Mouse (Mus musculus) hindbrain, embryonic 16.5 days (tissue): Measurements from ENCODE around the gene Vps45. TPM values are rescaled to one million over a fixed set of nuclear protein-coding genes. Genes with fewer than 3 reads are reported as not detected.
"Not testable (repeated sequence)": the region's sequence is repeated elsewhere in the genome, so short reads cannot be mapped to it uniquely, and the experiment has no call there.

Experiments
- ATAC-seq: fragments of 200-750 bp; cut with Nextera tagmentation; 2 replicates; pipeline ENCODE4 v1.8.0; 2017; ENCODE audit warnings: moderate TSS enrichment, moderate library complexity
- H3K27ac ChIP-seq: fragments of 300-500 bp; sonication (generic); 2 replicates; pipeline ENCODE4 v1.5.1; 2014; ENCODE audit warnings: low read depth, mild to moderate bottlenecking, control low read depth, low read length, moderate library complexity
- H3K27me3 ChIP-seq: fragments of 300-500 bp; sonication (generic); replicated peaks from 2 replicates; pipeline ENCODE4 v1.6.1; 2014; ENCODE audit warnings: low read length; ENCODE audit not compliant: control insufficient read depth, insufficient read depth
- H3K36me3 ChIP-seq: fragments of 300-500 bp; sonication (generic); 2 replicates; pipeline ENCODE4 v1.6.1; 2014; ENCODE audit warnings: mild to moderate bottlenecking, low read length, moderate library complexity, mixed read lengths; ENCODE audit not compliant: control insufficient read depth, insufficient read depth
- H3K4me1 ChIP-seq: fragments of 300-500 bp; sonication (generic); 2 replicates; pipeline ENCODE4 v1.6.1; 2014; ENCODE audit warnings: low read depth, low read length; ENCODE audit not compliant: control insufficient read depth, insufficient read depth
- H3K4me2 ChIP-seq: fragments of 300-500 bp; sonication (generic); 2 replicates; pipeline ENCODE4 v1.6.1; 2014; ENCODE audit warnings: mild to moderate bottlenecking, low read length, control low read depth, moderate library complexity
- H3K4me3 ChIP-seq: fragments of 300-500 bp; sonication (generic); 2 replicates; pipeline ENCODE4 v1.5.1; 2014; ENCODE audit warnings: mild to moderate bottlenecking, low read length, control low read depth, moderate library complexity
- H3K9ac ChIP-seq: fragments of 300-500 bp; sonication (generic); 2 replicates; pipeline ENCODE4 v1.6.1; 2014; ENCODE audit warnings: low read depth, mild to moderate bottlenecking, control low read depth, low read length, moderate library complexity
- H3K9me3 ChIP-seq: fragments of 300-500 bp; sonication (generic); 2 replicates; pipeline ENCODE4 v1.6.1; 2014; ENCODE audit warnings: mild to moderate bottlenecking, low read length, moderate library complexity; ENCODE audit not compliant: control insufficient read depth
- WGBS: fragments of 180-500 bp; shearing (Covaris S2); extraction: QIAGEN DNeasy Blood & Tissue Kit; methylation state at CpG from one replicate; pipeline ENCODE4 v1.1.7; 2014; 5-methylcytosine and 5-hydroxymethylcytosine counted together
- polyA plus RNA-seq: library from polyadenylated mRNA; unstranded; fragments of >200 nt; fragmentation: Nextera tagmentation; extraction: Ambion mirVana; gene quantifications from 2 replicates; pipeline ENCODE4 v1.2.1, GENCODE M21; 2015

Gene Vps45
- polyA plus RNA-seq, 1 experiment from 2014 or later, result 60.8 TPM

GRCm38 (mm10) chr3:96051186-96051585, 7.1 kb downstream of the Vps45 start:
- no peak overlapping the region for H3K4me2 ChIP-seq
- H3K27ac ChIP-seq, result no peak overlapping the region
- H3K9ac ChIP-seq, result no peak overlapping the region
- H3K9me3 ChIP-seq, result no peaks in the 10 kb centered on the region
- peaks cover 9% of the 10 kb centered on the region for H3K36me3 ChIP-seq
- no peak for ATAC-seq
- no peaks in the 10 kb centered on the region for H3K27me3 ChIP-seq
- no peak overlapping the region for H3K4me3 ChIP-seq
- 82% methylated on average over 4 of the region's 4 CpGs for WGBS
- H3K4me1 ChIP-seq, result no peaks in the 10 kb centered on the region

- WGBS, result 60% methylated on average over 7 of the region's 7 CpGs
- H3K9ac ChIP-seq, result no peak overlapping the region
Observed at GRCm38 (mm10) chr3:96050779-96051178, 7.5 kb downstream of the Vps45 start.

DNA sequence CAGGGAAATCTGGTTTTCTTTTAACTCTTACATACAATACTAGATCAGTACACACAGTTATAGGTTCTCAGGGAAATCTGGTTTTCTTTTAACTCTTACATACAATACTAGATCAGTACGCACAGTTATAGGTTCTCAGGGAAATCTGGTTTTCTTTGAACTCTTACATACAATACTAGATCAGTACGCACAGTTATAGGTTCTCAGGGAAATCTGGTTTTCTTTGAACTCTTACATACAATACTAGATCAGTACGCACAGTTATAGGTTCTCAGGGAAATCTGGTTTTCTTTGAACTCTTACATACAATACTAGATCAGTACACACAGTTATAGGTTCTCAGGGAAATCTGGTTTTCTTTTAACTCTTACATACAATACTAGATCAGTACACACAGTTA, 13.7 kb downstream of the Vps45 start:
- not testable (repeated sequence) for H3K9me3 ChIP-seq, H3K9ac ChIP-seq, H3K4me3 ChIP-seq, ATAC-seq, H3K27ac ChIP-seq, H3K27me3 ChIP-seq, H3K4me2 ChIP-seq, H3K4me1 ChIP-seq
- 88% methylated on average over 3 of the region's 3 CpGs for WGBS
- H3K36me3 ChIP-seq, result peaks cover 15% of the 10 kb centered on the region

More at GRCm38 (mm10) chr3:96050779-96051178, 7.5 kb downstream of the Vps45 start:
- no peak for ATAC-seq
- Histone ChIP-seq H3K4me2 (no peak overlapping the region), H3K36me3 (peaks cover 12% of the 10 kb centered on the region), H3K4me3 (no peak overlapping the region), H3K4me1 (no peaks in the 10 kb centered on the region), H3K27me3 (no peaks in the 10 kb centered on the region), H3K9me3 (no peaks in the 10 kb centered on the region), H3K27ac (no peak overlapping the region)

DNA sequence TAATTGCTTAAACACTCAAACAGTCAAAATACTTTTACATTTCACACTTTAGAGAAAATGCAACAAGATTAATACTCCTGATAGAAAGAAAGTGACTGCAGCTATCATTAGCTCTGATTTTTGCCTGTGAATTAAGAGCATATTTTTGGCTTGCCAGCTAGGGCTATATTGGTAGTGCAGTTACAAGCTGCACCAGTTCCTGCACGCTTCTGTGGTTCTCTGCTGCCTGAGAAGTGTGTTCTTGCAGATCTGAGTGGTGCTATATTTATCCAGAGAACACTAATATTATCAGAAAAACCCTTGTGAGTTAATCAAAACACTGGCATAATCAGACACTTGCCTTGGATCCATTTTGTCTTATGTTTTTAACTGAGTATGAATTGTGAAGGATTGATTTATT, 15.2 kb downstream of the Vps45 start:
- no peaks in the 10 kb centered on the region for H3K27me3 ChIP-seq
- H3K9ac ChIP-seq, result no peak overlapping the region
- H3K36me3 ChIP-seq, result peaks cover 15% of the 10 kb centered on the region
- no peak overlapping the region for H3K4me3 ChIP-seq
- 96% methylated on average over 1 of the region's 1 CpGs for WGBS
- H3K9me3 ChIP-seq, result no peaks in the 10 kb centered on the region
- H3K27ac ChIP-seq, result no peak overlapping the region
- no peak for ATAC-seq
- H3K4me1 ChIP-seq, result no peaks in the 10 kb centered on the region
- no peak overlapping the region for H3K4me2 ChIP-seq

DNA sequence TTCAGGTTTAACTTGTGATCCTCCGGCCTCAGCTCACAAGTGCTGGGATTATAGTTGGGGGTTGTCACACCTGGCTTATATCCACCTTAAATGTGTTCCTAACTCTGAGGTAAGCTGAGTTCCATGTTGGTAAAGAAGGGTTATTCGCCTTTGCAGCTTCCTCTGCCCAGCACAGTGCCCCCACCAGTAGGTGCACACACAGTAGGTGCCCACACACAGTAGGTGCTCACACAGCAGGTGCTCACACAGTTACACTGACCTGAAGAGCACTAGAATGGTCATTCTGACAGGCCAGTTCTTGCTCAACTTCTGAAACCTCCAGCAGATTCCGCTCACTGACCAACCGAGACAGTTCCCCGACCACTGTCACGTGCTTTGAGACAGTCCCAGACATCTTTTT, 17.2 kb downstream of the Vps45 start:
- Histone ChIP-seq H3K4me3 (no peak overlapping the region), H3K9me3 (no peaks in the 10 kb centered on the region), H3K4me1 (no peaks in the 10 kb centered on the region), H3K36me3 (peaks cover 11% of the 10 kb centered on the region), H3K4me2 (no peak overlapping the region), H3K9ac (no peak overlapping the region), H3K27ac (no peak overlapping the region), H3K27me3 (no peaks in the 10 kb centered on the region)
- ATAC-seq, result no peak
- WGBS, result 97% methylated on average over 6 of the region's 6 CpGs

GRCm38 (mm10) chr3:96040663-96041006, 17.6 kb downstream of the Vps45 start:
- Histone ChIP-seq H3K27me3 (no peaks in the 10 kb centered on the region), H3K9ac (no peak overlapping the region), H3K27ac (no peak overlapping the region), H3K4me3 (no peak overlapping the region), H3K36me3 (peaks cover 7% of the 10 kb centered on the region), H3K4me2 (no peak overlapping the region), H3K4me1 (no peaks in the 10 kb centered on the region), H3K9me3 (no peaks in the 10 kb centered on the region)
- WGBS, result 93% methylated on average over 2 of the region's 2 CpGs
- ATAC-seq, result no peak

DNA sequence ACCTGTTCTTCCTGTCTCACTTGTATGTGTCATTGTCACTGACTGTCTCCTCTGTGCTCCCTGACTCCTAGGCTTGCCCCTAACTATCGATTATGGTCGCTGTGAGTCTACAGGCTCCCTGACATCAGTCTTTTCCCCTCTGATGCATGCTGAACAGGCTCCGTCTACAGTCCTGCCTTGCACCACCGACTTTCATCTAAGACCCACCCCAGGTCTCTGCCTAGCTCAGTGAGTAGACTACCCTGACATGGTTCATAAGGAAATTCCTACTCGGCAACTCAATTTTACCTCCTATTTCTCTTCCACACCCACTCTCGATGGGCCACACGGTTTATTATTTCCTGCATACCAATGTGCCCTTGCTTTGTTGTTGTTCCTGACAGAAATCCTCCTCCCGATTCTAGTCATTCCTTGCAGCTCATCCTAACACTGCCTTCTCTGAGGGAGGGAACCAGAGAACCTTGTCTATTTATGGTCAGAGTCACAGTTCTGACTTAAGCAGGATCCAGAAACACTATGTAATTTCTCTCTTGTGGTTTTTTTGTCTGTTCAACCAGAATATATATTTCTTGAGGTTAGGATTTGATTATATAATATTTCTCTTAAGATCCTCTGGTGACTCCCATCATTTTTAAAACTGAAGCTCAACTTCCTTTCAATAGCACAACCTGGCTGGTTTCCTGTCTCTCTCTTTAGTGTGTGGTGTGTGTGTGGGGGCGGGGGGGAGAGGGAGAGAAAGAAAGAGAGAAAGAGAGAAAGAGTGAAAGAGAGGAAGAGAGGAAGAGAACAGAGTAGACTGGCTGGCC, 18.2 kb downstream of the Vps45 start:
- ATAC-seq, result no peak
- Histone ChIP-seq H3K9me3 (no peaks in the 10 kb centered on the region), H3K4me2 (no peak overlapping the region), H3K27ac (no peak overlapping the region), H3K4me1 (no peaks in the 10 kb centered on the region), H3K4me3 (no peak overlapping the region), H3K36me3 (peaks cover 5% of the 10 kb centered on the region), H3K27me3 (no peaks in the 10 kb centered on the region), H3K9ac (no peak overlapping the region)
- 84% methylated on average over 9 of the region's 9 CpGs for WGBS

DNA sequence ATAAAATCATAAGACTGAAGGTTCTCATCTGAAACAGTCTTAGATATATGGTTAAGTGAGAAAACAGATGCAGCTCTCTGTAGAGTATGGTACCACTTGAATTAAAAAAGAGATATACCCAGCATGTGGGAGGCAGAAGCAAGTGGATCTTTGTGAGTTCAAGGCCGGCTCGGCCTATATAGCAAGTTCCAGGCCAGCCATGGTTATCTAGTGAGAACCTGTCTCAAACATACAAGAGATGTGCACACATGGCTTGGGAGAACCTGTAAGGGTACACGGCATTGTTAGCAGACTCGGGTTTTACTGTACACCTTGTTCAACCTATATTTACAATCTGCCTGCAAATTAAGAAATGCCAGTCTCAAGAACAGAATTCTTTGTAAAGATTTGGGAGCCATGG, 19.4 kb downstream of the Vps45 start:
- no peaks in the 10 kb centered on the region for H3K27me3 ChIP-seq
- H3K9ac ChIP-seq, result no peak overlapping the region
- H3K4me2 ChIP-seq, result no peak overlapping the region
- ATAC-seq, result no peak
- H3K27ac ChIP-seq, result no peak overlapping the region
- H3K36me3 ChIP-seq, result peaks cover 5% of the 10 kb centered on the region
- no peaks in the 10 kb centered on the region for H3K4me1 ChIP-seq
- 97% methylated on average over 4 of the region's 4 CpGs for WGBS
- H3K9me3 ChIP-seq, result no peaks in the 10 kb centered on the region
- H3K4me3 ChIP-seq, result no peak overlapping the region

GRCm38 (mm10) chr3:96038156-96038555, 20.1 kb downstream of the Vps45 start:
- Histone ChIP-seq H3K27ac (no peak overlapping the region), H3K36me3 (peaks cover 5% of the 10 kb centered on the region), H3K9ac (no peak overlapping the region), H3K27me3 (no peaks in the 10 kb centered on the region), H3K4me3 (no peak overlapping the region), H3K9me3 (no peaks in the 10 kb centered on the region), H3K4me1 (no peaks in the 10 kb centered on the region), H3K4me2 (no peak overlapping the region)
- ATAC-seq, result no peak
- 90% methylated on average over 5 of the region's 5 CpGs for WGBS
